Mouse (Mus musculus) kidney, postnatal 25 days (tissue): ENCODE results near the gene Cyp39a1.

Experiments
- DNase-seq, 2 experiments: peaks; one replicate each; pipeline ENCODE4 v3.0.0; 2021; ENCODE audit warnings: mixed read lengths in 2 of 2

Gene Cyp39a1

GRCm38 (mm10) chr17:43667290-43667843 lies at the start of gene Cyp39a1:
TSS of gene Cyp39a1 (plus strand) at chr17:43667425.
- no peak for DNase-seq

GRCm38 (mm10) chr17:43619156-43619555 lies 48.1 kb upstream of the Cyp39a1 start:
- DNase-seq = no peak

- DNase-seq = no peak
Measured at GRCm38 (mm10) chr17:43622076-43622475, 45.1 kb upstream of the Cyp39a1 start.

GRCm38 (mm10) chr17:43628246-43628645 lies 39.0 kb upstream of the Cyp39a1 start:
- DNase-seq = no peak

GRCm38 (mm10) chr17:43629026-43629495 lies 38.2 kb upstream of the Cyp39a1 start:
- no peak for DNase-seq

GRCm38 (mm10) chr17:43629496-43630426 lies 37.5 kb upstream of the Cyp39a1 start, which contains the start of gene Tdrd6:
TSS of gene Tdrd6 (minus strand) at chr17:43630299.
- DNase-seq = peak in 1 of 2 experiments; percentile 43

GRCm38 (mm10) chr17:43630427-43630760 lies 36.8 kb upstream of the Cyp39a1 start:
- no peak for DNase-seq

- DNase-seq = no peak
Measured at GRCm38 (mm10) chr17:43637146-43637545, 30.1 kb upstream of the Cyp39a1 start.

GRCm38 (mm10) chr17:43640825-43641224 lies 26.4 kb upstream of the Cyp39a1 start:
- no peak for DNase-seq

- no peak for DNase-seq
Measured at GRCm38 (mm10) chr17:43643191-43643590, 24.0 kb upstream of the Cyp39a1 start.

GRCm38 (mm10) chr17:43644375-43644774 lies 22.9 kb upstream of the Cyp39a1 start:
- DNase-seq = no peak

GRCm38 (mm10) chr17:43645136-43645535 lies 22.1 kb upstream of the Cyp39a1 start:
- DNase-seq = no peak

- no peak for DNase-seq
Measured at GRCm38 (mm10) chr17:43646925-43647324, 20.3 kb upstream of the Cyp39a1 start.

- DNase-seq = peak in 1 of 2 experiments; percentile 23
Measured at GRCm38 (mm10) chr17:43649641-43650436, 17.4 kb upstream of the Cyp39a1 start.

GRCm38 (mm10) chr17:43651314-43652046 lies 15.7 kb upstream of the Cyp39a1 start:
- DNase-seq = no peak

GRCm38 (mm10) chr17:43666576-43667289 lies 492 bp upstream of the Cyp39a1 start, which contains the start of gene Slc25a27:
TSS of gene Slc25a27 (minus strand) at chr17:43667214.
- peak; percentile 93 to 97 for DNase-seq

- peak in 1 of 2 experiments; percentile 3 for DNase-seq
Measured at GRCm38 (mm10) chr17:43669145-43669695, 2.0 kb downstream of the Cyp39a1 start.

- DNase-seq = no peak
Measured at GRCm38 (mm10) chr17:43671907-43672306, 4.7 kb downstream of the Cyp39a1 start.

GRCm38 (mm10) chr17:43675228-43675627 lies 8.0 kb downstream of the Cyp39a1 start:
- peak; percentile 13 to 45 for DNase-seq

- DNase-seq = no peak
Measured at GRCm38 (mm10) chr17:43676241-43676640, 9.0 kb downstream of the Cyp39a1 start.

- DNase-seq = no peak
Measured at GRCm38 (mm10) chr17:43677317-43677716, 10.1 kb downstream of the Cyp39a1 start.
